Mouse (Mus musculus) E14TG2a.4 (cell line): ENCODE results near the gene Tead1.

ENCODE experiments used
- H3K27me3 ChIP-seq: 2 replicates; pipeline ENCODE4 v1.6.1; 2014; ENCODE audit warnings: low read length, control low read depth; ENCODE audit not compliant: insufficient read depth
- H3K36me3 ChIP-seq: 2 replicates; pipeline ENCODE4 v1.6.1; 2014; ENCODE audit warnings: low read length, control low read depth; ENCODE audit not compliant: insufficient read depth
- H3K4me1 ChIP-seq: replicated peaks from 2 replicates; pipeline ENCODE4 v1.6.1; 2014; ENCODE audit warnings: low read depth, low read length, control low read depth
- H3K4me3 ChIP-seq: replicated peaks from 2 replicates; pipeline ENCODE4 v1.5.1; 2014; ENCODE audit warnings: mild to moderate bottlenecking, low read length
- H3K9me3 ChIP-seq: 2 replicates; pipeline ENCODE4 v1.6.1; 2014; ENCODE audit warnings: low read length, control low read depth
- CTCF ChIP-seq: conservative IDR thresholded peaks from 2 replicates; pipeline ENCODE4 v1.5.1; 2014; ENCODE audit warnings: low read length
- NANOG ChIP-seq: IDR thresholded peaks from 2 replicates; pipeline ENCODE4 v1.6.1; 2014; ENCODE audit warnings: borderline replicate concordance, low read length, mixed read lengths
- POU5F1 ChIP-seq: IDR thresholded peaks from 2 replicates; pipeline ENCODE4 v1.6.1; 2014; ENCODE audit warnings: low read length, borderline replicate concordance

The Tead1 gene

GRCm38 (mm10) chr7:112679171-112679512 lies at the start of gene Tead1:
Gene Tead1 (plus strand): TSS chr7:112679318.
- Histone ChIP-seq H3K4me3 (peak within 1 kb of the TSS; percentile 96), H3K27me3 (peaks cover 31% of the 10 kb centered on the region), H3K36me3 (peaks cover 7% of the 10 kb centered on the region; the same call in 1 of the 2 replicates), H3K9me3 (peaks cover 5% of the 10 kb centered on the region), H3K4me1 (peaks cover 47% of the 10 kb centered on the region)
- TF ChIP-seq NANOG = no peak
- TF ChIP-seq CTCF = no peak
- no peak for TF ChIP-seq POU5F1

GRCm38 (mm10) chr7:112634505-112635213 lies 44.5 kb upstream of the Tead1 start:
- no peaks in the 10 kb centered on the region for H3K4me1 ChIP-seq
- H3K27me3 ChIP-seq = no peaks in the 10 kb centered on the region
- H3K9me3 ChIP-seq = peaks cover 6% of the 10 kb centered on the region; the same call in 1 of the 2 replicates
- H3K36me3 ChIP-seq = no peaks in the 10 kb centered on the region
- H3K4me3 ChIP-seq = no peak overlapping the region
- TF ChIP-seq NANOG = no peak
- TF ChIP-seq POU5F1 = no peak
- TF ChIP-seq CTCF = no peak

GRCm38 (mm10) chr7:112635936-112636335 lies 43.2 kb upstream of the Tead1 start:
- Histone ChIP-seq H3K27me3 (no peaks in the 10 kb centered on the region), H3K9me3 (peaks cover 6% of the 10 kb centered on the region; the same call in 1 of the 2 replicates), H3K36me3 (no peaks in the 10 kb centered on the region), H3K4me1 (no peaks in the 10 kb centered on the region), H3K4me3 (no peak overlapping the region)
- TF ChIP-seq NANOG = no peak
- peak; percentile 48 for TF ChIP-seq CTCF

- H3K27me3 ChIP-seq = no peaks in the 10 kb centered on the region
- TF ChIP-seq CTCF (no peak), POU5F1 (no peak), NANOG (no peak)
- H3K36me3 ChIP-seq = no peaks in the 10 kb centered on the region
- no peaks in the 10 kb centered on the region for H3K9me3 ChIP-seq
- no peak overlapping the region for H3K4me3 ChIP-seq
- H3K4me1 ChIP-seq = peaks cover 25% of the 10 kb centered on the region
Measured at GRCm38 (mm10) chr7:112643866-112644543, 35.1 kb upstream of the Tead1 start.

- TF ChIP-seq POU5F1 (no peak), NANOG (no peak), CTCF (peak; percentile 60)
- Histone ChIP-seq H3K9me3 (no peaks in the 10 kb centered on the region), H3K27me3 (peaks cover 2% of the 10 kb centered on the region; the same call in 1 of the 2 replicates), H3K4me1 (peaks cover 25% of the 10 kb centered on the region), H3K36me3 (no peaks in the 10 kb centered on the region), H3K4me3 (no peak overlapping the region)
Measured at GRCm38 (mm10) chr7:112644701-112645100, 34.4 kb upstream of the Tead1 start.

- H3K4me3 ChIP-seq = no peak overlapping the region
- TF ChIP-seq POU5F1 (no peak), CTCF (no peak), NANOG (no peak)
- peaks cover 3% of the 10 kb centered on the region; the same call in 1 of the 2 replicates for H3K27me3 ChIP-seq
Measured at GRCm38 (mm10) chr7:112645724-112646123, 33.4 kb upstream of the Tead1 start.

GRCm38 (mm10) chr7:112647417-112647816 lies 31.7 kb upstream of the Tead1 start:
- H3K4me3 ChIP-seq = no peak overlapping the region

More at GRCm38 (mm10) chr7:112645724-112646123, 33.4 kb upstream of the Tead1 start:
- H3K36me3 ChIP-seq = no peaks in the 10 kb centered on the region
- H3K9me3 ChIP-seq = no peaks in the 10 kb centered on the region
- peaks cover 25% of the 10 kb centered on the region for H3K4me1 ChIP-seq

GRCm38 (mm10) chr7:112656141-112656662 lies 22.9 kb upstream of the Tead1 start:
- Histone ChIP-seq H3K36me3 (no peaks in the 10 kb centered on the region), H3K27me3 (no peaks in the 10 kb centered on the region), H3K4me1 (peaks cover 14% of the 10 kb centered on the region), H3K9me3 (no peaks in the 10 kb centered on the region), H3K4me3 (no peak overlapping the region)
- TF ChIP-seq POU5F1 = no peak
- no peak for TF ChIP-seq CTCF
- TF ChIP-seq NANOG = no peak

More at GRCm38 (mm10) chr7:112647417-112647816, 31.7 kb upstream of the Tead1 start:
- Histone ChIP-seq H3K36me3 (no peaks in the 10 kb centered on the region), H3K27me3 (peaks cover 6% of the 10 kb centered on the region; the same call in 1 of the 2 replicates), H3K9me3 (no peaks in the 10 kb centered on the region), H3K4me1 (peaks cover 20% of the 10 kb centered on the region)
- no peak for TF ChIP-seq CTCF
- no peak for TF ChIP-seq POU5F1
- TF ChIP-seq NANOG = no peak
